Mouse (Mus musculus): ENCODE data around the gene Lrba.

The Lrba gene

DNA sequence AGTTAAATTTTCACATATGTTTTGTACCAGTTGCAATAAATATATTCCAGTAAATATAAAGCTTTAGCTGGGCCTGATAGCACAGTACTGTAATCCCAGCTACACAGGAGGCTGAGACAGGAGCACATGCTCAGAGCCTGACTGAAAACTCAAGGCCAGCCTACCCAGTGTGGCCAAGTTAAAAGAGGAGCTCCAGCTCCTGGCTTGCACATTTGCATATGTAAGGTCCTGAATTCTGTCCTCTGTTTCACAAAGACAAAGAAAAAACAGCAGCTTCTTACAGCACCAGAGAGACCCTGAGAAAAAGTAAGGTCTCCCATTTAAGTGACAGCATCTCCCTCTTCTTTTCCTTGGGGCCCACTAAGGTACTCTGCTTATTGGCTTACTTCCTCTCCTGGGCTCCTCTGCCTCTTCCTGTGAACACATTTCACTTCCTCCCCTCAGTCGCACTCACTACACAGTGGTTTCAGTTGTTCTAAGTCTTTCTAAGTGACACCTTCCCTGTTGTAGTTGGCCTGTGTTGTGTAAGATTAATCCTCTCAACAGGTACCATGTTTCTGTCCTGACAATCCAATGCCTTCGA, 453.2 kb downstream of the Lrba start:
- peak; percentile 59 to 60 for DNase-seq (ENCODE audit: low spot score in 2 of 2)

DNA sequence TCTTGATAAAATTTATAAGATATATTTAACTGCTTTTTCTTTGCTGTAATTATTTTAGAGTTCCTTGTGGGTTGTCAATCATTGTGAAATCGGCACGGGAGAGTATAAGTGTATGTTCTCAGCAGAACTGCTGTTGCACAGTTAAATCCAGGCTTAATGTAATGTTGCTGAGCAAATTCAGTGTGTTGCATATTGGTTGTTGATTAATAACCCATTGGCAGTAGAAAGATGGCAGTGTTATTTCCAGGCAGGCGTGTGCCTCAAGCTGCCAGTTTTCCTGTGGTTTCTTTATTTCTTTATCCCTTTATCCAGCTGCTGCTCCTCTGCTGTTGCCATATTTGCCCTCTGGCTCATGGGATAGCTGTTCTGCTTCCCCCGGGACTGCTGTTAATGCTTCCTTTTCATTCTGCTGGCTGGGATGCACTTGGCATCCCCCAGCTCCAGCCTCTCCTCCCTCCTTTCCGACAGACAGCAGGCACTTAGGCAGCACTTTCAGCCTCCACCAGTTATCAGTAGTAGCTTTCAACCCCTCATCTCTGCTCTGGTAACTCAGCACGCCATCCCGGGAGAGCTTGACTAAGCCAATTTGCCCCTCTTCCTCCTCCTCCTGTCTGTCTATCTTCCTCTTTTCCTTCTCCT, 463.2 kb downstream of the Lrba start:
- no peak for DNase-seq (ENCODE audit: low spot score in 2 of 2)

DNA sequence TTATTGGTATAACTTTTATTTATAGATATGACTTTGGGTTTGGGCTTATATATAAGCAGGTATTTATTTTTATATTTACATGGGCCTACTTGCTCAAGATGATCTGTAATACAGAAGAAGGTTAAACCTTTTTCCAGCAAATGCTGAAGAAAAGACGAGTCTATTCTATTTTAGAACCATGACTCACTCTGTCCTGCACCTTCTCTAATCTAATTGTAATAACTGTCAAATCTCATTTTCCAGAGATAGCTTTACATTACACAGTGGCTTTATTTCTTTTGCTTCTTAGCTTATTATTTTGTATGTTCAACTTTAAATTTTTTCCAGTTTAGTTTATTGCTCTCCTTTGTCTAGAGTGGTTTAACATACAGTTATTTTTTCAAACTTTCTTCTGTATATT, 464.0 kb downstream of the Lrba start:
- no peak for DNase-seq (ENCODE audit: low spot score in 2 of 2)

DNA sequence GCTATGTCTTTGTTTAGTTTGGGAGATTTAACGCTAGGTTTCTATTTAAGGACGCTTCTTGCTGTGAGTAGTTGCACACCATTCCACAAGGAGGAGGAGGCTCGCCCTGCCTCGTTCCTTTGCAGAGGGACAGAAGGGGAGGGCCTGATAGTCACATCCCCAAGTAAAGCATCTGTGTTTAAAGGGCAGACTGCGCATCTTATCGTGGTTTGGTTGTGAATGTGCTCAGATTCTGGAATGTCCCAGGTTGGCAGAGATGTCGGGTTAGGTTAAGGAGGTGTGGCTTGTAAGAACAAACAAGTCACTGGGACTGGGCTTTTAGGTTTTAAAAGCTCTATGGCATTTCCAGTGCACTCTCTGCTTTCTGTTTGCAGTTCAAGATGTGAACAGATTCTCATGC, 464.8 kb downstream of the Lrba start:
- no peak for DNase-seq (ENCODE audit: low spot score in 2 of 2)

DNA sequence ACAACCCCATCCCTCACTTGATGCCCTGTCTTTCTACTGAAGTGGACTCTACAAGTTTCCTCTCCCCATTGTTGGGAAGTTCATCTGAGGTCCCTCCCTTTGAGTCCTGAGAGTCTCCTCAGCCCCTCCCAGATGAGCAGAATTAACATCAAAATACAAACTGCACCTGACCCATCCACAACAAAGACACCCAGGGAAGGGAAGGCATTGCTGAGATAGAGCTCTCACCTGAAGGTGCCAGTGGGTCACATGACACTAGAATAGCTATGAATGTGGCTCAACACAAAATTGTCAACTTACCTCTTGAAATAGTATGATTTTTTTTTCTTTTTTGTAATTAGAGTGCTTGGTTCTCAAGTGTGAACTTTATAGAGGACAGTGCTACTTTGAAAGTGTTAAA, 468.3 kb downstream of the Lrba start:
- no peak for DNase-seq (ENCODE audit: low spot score in 2 of 2)

DNA sequence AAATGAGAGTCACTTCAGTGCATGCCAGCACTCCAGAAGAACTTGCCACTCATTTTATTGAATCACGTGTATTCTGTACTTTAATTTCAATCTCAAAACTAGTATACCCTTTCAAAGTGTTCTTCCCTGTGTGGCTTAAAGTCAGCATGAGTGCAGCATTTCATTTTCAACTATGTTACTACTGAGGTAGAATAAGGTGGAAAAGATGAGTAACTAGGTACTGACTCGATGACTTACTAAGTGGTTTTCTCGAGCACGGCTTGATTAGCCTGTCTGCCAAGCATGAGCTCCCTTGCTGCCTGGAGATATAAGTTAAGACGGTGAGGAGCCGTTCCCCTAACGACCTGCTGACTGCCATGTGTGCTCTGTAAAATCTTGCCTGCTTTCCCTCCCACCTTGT, 469.1 kb downstream of the Lrba start:
- DNase-seq (ENCODE audit: low spot score in 2 of 2) = no peak

DNA sequence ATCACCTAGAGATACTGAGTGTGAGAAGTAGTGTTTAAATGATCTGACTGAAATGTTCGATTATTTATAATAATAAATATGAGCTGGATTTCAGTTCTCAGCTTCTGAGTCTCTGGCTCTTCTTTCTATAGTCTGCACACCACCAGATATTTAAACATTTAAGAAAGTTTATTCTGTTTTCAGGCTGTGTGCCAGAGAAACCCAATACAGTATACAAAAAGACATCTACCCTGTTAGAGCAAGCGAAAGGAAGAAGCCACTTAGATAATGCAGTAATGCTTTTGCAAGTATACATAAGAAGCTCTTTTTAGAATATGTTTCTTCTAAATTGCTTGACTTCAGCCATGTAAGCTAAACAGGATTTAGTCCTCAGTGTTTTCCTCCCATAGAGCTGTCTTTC, 474.5 kb downstream of the Lrba start:
- no peak for DNase-seq (ENCODE audit: low spot score in 2 of 2)

DNA sequence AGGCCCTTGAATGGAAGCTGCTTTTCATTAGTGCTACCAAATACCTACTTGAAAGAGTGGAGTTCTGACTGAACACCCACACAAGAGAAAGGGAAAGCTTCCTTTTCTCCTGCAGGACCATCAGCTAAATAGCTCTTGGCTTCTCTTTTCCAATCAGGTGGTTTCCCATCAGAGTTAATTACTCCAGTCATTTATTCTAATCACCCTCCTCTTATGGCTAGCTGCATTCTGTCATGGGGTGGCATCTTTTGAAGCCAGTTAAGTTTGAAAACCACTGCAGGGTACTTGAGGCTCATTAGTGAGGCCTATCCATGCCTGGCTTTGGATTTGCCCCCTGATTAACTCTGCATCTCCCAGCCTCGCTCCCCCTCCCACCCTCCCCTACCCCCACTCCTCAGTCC, 476.7 kb downstream of the Lrba start:
- DNase-seq (ENCODE audit: low spot score in 2 of 2) = no peak

DNA sequence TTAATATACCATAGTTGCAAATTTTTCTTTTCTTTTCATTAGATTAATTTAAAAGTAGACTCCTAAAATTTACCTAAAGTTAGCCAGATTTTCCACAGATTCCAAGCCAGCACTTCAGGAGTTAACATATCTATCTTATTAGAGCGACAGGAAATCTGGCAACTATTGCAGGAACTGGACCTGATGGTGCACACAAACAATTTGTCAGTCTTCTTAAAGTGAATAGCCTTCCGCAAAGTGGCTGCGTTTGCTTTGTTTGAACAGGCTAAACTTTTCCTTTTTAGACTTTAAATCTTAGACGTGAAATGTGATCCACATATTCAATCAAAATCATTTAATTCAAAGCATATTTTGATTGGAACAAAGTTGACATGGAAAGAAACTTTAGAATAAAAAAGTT, 485.0 kb downstream of the Lrba start:
- DNase-seq (ENCODE audit: low spot score in 2 of 2) = no peak

DNA sequence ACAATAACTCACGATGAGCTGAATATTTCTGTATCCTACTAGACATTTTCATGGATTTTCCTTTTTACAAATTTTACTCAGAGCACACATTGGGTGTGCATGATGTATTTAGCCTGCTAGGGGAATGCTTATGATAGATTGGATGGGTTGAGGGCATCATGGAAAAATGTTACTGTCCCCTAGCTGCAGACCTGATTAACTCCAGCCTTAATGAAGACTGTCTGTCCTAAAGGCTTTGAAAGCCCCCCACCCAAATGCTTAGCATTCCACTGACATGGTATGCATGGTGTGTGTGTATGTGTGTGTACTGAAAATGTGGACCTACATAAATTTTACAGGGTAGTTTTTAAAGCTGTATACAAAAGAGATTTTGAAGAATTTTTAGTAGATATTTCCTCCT, 487.1 kb downstream of the Lrba start:
- no peak for DNase-seq (ENCODE audit: low spot score in 2 of 2)

DNA sequence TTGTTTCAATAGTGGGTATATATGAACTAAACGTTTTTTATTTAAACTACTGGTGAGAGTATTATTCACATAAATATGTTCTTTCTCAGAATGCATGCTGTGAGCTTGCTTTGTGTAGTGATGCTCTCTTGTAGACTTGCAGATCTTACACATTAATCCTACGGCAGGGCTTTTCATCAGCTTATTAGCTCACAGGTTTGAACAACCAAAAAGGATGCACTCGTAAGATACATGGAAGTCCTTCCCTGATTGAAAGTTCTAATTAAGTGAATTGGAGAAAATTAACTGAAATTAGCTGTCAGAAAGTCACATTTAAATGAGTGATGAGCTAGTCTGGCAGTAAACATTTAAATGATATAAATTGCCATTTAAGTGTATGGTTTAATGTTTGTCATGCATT, 488.3 kb downstream of the Lrba start:
- no peak for DNase-seq (ENCODE audit: low spot score in 2 of 2)

DNA sequence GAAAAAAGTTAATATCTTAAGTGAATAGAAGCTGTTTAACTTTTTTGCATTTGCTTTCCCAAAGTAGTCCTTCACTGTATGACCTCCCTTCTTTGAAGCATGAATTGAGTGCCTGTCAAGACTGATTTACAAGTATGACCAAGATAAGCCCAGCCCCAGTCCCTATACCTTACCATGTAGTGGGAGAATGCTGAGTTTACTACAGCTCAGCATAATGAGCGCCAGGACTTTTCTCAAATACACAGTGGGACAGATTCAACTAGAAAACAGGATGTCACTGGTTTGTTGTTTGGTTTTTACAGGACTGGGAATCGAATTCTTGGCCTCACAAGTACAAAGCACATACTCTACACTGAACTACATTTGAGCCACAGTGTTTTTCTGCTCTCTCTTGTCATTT, 490.0 kb downstream of the Lrba start:
- no peak for DNase-seq (ENCODE audit: low spot score in 2 of 2)

DNA sequence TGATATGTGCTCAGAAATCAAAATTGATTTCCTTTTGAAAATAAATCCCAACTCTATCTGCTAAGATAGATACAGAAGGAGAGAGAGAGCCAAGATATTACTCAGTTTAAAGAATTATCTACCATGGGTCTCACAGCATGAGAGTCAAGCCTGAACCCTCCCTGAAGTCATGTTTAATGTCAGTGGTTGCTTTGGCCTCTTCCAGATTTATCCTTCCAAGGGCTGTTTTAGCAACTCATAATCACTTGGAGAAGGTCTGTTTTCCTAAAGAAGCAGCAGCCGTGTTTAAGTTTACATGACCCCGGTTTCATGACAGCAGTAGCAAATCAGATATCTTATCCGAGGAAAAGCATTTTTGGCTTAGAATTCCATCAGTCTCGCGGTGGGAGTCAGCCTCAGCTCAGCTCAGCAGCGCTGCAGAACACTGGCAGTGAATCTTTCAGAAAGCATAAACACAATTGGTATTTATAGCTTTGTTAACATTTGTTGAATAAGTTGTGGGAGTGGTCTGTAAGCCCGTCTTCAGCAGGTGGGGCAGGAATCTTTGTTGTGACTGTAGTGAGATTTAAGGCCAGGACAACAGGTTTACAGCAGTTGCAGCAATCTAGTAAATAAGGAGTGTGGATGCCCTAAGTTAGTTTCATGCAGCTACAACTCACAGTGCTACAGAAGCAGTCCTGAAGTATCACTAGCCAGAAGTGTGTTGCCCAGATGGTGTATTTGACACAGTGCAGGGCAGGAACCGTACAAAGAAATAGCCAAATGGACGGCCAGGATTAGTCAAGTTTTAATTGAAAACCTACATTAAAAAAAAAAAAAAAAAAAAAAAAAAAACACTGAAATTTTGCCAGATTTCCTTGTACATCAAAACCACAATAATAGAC, 499.2 kb downstream of the Lrba start:
- no peak for DNase-seq (ENCODE audit: low spot score in 2 of 2)

DNA sequence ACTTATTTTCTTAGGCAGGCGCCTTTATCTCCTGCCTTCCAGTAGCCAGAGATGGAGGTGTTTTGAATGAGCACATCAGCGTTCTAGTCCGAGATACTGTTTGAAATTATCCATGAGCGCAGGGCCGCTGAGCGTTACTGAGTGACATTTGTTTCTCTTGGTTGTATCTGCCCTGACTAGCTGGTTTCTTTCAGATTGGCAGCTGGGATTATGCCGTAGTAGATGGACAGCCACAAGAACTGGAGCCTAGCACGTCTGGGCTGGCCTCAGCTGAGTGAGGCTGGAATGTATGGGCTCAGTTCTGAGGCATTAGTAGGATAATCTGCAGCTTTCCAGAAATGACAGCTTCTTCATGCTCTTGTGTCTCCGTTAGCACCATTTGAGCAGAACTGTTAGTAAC, 500.6 kb downstream of the Lrba start:
- no peak for DNase-seq (ENCODE audit: low spot score in 2 of 2)

DNA sequence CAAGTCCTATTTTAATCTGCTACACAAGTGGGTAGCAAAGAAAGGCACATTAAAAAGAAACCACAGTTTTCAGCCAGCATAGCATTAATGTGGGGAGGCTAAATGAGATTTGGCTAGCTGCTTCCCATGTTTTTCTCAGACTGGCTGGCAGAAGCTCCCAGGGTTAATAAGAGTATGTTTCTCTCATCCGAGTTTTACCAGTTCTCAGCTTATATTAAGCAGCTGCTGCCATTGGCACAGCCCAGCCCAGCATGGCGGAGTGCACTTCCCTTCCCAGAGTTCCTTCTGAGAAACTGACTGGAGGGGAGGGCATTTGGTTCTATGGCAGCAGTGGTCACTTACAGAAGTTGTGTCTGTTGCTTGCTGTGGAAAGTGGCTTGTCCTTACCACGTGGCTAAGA, 514.4 kb downstream of the Lrba start:
- DNase-seq (ENCODE audit: low spot score in 2 of 2) = no peak

DNA sequence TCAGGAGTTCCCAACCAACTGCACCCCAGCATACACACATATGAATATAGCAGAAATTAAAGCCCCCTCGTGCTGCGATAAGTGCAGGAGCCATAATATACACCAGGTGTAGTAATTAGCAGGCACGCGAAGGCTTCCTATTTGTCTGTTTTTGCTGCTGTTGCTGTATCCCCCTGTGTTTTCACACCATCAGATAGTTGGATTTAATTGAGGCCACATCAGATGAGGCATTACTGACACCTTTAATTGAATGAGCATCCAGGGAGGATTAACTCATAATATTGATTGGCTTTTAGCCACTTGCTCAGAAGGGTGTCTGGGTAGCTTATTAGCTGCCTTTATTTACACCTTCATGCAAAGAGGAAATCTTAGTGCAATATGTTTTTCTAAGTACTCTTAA, 515.3 kb downstream of the Lrba start:
- DNase-seq (ENCODE audit: low spot score in 2 of 2) = no peak

DNA sequence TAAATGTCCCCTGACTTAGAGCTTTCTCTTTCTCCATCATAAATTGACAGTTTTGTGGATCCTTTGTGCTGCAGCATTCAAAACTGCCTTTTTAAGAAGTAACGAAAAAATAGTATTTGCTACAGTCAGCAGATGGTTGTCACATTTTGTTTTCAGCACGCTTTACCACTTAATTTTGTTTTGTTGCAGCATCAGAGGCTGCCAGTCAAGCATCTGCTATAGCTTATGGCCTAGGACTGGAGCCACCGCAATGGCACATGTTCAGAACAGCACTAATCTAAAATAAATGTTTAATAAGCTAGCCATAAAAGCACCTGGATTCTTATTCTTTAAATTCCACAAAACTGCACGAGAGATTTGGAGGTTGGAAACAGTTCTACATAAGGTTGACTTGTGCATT, 520.9 kb downstream of the Lrba start:
- no peak for DNase-seq (ENCODE audit: low spot score in 2 of 2)

DNA sequence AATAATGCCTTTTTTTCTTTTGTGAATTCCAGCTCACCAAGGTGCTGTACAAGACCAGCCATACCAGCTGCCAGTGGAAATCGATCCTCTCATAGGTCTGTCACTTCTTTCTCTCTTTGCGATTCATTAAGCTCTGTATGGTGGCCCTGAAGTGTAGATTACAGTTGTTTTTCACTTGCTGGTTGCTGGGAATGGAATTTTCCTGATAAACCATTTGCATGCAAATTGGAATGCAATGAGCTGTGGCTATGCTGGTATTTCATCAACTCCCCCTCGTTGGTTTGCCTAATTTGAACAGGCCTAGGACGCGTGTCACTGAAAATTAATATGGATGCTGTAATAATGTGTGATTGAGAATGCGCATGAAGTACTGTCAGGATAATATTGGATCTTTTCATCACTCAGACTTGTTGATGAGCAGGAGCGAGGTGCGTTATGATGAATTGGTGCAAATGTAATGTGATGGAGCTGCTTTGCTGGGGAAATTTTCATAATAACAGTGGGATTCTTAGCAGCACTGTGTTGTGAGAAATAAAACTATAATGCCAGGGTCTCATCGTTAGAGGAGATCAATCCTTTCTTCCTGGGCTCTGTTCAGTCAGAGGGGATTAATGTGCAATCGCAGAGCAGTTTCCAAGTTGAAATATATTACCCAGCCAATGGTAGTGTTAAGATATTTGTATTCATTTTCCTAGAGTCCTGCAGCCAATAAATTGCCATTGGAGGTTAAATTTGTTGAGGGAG, 521.5 kb downstream of the Lrba start:
- no peak for DNase-seq (ENCODE audit: low spot score in 2 of 2)

DNA sequence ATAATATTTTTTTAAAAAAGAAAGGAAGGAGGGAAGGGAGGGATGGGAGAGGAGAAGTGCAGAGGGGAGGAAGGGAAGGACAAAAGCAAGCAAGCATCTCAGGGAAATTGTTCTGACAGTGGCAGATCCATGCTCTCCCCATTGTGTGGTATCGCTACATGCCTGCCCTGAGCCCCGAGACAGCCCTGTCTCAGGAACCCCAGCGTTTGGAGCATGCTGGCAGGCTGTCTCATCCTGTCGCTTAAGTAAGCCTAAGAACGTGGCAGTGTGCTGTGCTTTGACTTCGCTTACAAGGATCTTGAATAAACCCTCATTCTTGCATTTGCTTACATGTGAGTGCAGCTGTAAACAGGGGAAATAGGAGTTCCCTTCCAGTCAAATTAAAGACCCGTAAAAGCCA, 526.2 kb downstream of the Lrba start:
- no peak for DNase-seq (ENCODE audit: low spot score in 2 of 2)

DNA sequence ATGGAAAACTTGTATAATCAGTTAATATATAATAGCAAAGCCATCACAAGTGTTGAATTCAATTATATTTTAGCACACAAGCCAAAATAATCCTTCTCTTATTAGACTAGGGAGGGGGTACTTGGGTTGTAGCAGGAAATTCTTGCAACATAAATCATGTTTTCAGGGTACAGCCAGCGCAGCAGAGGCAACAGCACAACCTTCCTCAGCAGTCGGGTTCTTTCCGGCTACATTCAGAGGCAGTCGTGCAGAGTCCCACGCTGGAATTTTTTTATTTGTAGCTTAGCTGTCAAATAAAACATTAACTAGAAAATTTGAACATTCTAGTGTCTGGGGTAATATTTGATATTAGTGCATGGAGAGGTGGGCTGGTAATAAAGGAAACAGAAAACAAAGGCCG, 529.7 kb downstream of the Lrba start:
- DNase-seq (ENCODE audit: low spot score in 2 of 2) = no peak

DNA sequence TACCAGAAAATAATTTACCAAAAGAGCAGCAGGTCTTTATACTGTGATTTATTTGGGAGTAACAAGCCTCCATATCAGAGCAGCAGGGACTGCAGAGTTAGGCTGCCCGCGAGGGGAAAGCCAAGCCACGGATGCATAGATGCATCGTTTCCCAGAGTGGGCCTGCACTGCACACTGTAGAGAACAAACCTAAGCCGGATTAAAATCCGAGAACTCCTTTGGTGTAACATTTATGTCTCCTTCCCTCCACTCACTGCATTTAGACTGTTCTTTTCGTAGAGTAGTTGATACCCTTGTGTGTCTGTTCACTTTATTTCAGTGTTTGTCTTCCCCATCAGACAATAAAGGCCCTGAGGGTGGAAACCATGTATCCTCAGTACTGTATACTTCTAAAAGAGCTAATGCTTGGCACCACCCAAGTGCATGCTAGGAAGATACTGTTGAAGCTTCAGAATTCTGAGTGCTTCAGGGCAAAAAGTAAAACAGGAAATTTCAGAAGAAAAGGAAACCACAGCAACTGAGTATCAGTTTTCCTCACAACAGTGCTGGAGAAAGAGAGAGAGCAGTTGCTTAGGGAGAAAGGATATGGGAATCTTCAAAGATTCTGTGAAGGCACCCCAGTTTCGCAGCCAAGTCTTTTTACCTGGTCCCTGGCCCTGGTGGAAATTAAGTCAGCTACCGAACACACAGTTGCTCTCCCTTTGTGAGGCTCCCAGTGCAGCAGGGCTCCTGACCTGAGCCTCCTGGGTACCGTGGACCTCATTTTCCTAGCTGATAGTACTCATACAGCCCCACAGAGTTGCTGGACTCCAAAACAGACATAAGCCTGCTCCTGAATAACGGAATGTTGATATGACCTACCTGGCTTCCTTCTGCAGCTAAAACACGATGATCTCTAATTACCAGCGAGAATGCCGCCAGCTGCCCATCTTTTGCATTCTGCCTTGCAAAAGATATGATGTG, 530.4 kb downstream of the Lrba start:
- DNase-seq (ENCODE audit: low spot score in 2 of 2) = no peak

Measured in spleen, postnatal 36 days (tissue).